Mouse (Mus musculus): ENCODE measurements around the gene Stat4. TPM values are rescaled to one million over a fixed set of nuclear protein-coding genes. Genes with fewer than 3 reads are reported as not detected.

Gene Stat4
- polyA plus RNA-seq, 1 experiment, result not detected

GRCm38 (mm10) chr1:52113666-52114069 lies 126.7 kb downstream of the Stat4 start:
- TF ChIP-seq CTCF (IDR thresholded peaks at IDR 0.05; ENCODE audit: borderline replicate concordance, insufficient read depth, low read length) (peak; percentile 79), POLR2A (IDR thresholded peaks at IDR 0.05; ENCODE audit: low read depth, low read length) (no peak; the same call in 1 of the 2 replicates)
- Histone ChIP-seq H3K27ac (ENCODE audit: insufficient read depth, low read length) (peak overlapping the region; percentile 98), H3K4me1 (ENCODE audit: control insufficient read depth, insufficient read depth, low read length) (peaks cover 6% of the 10 kb centered on the region), H3K4me3 (ENCODE audit: insufficient read depth, low read length) (no peak overlapping the region)

- Histone ChIP-seq H3K27ac (ENCODE audit: insufficient read depth, low read length) (no peak overlapping the region), H3K4me1 (ENCODE audit: control insufficient read depth, insufficient read depth, low read length) (peaks cover 6% of the 10 kb centered on the region), H3K4me3 (ENCODE audit: insufficient read depth, low read length) (no peak overlapping the region)
- no peak for TF ChIP-seq POLR2A (IDR thresholded peaks at IDR 0.05; ENCODE audit: low read depth, low read length)
- TF ChIP-seq CTCF (IDR thresholded peaks at IDR 0.05; ENCODE audit: borderline replicate concordance, insufficient read depth, low read length), result no peak
Observed at GRCm38 (mm10) chr1:52116441-52116840, 129.5 kb downstream of the Stat4 start.

GRCm38 (mm10) chr1:52117777-52118176 lies 130.8 kb downstream of the Stat4 start:
- no peak for TF ChIP-seq CTCF (IDR thresholded peaks at IDR 0.05; ENCODE audit: borderline replicate concordance, insufficient read depth, low read length)
- TF ChIP-seq POLR2A (IDR thresholded peaks at IDR 0.05; ENCODE audit: low read depth, low read length), result no peak
- H3K27ac ChIP-seq (ENCODE audit: insufficient read depth, low read length), result no peak overlapping the region
- H3K4me3 ChIP-seq (ENCODE audit: insufficient read depth, low read length), result no peak overlapping the region
- peaks cover 4% of the 10 kb centered on the region; the same call in 1 of the 2 replicates for H3K4me1 ChIP-seq (ENCODE audit: control insufficient read depth, insufficient read depth, low read length)

- Histone ChIP-seq H3K27ac (ENCODE audit: insufficient read depth, low read length) (peak within 1 kb of the TSS; percentile 29), H3K4me3 (ENCODE audit: insufficient read depth, low read length) (peak within 1 kb of the TSS; percentile 96), H3K4me1 (ENCODE audit: control insufficient read depth, insufficient read depth, low read length) (0 out of 2 replicates have a peak, but pooled peaks cover 3% of the 10 kb centered on the region)
- TF ChIP-seq POLR2A (IDR thresholded peaks at IDR 0.05; ENCODE audit: low read depth, low read length) (peak; percentile 69), CTCF (IDR thresholded peaks at IDR 0.05; ENCODE audit: borderline replicate concordance, insufficient read depth, low read length) (no peak)
Observed at GRCm38 (mm10) chr1:52118860-52119591, 132.1 kb downstream of the Stat4 start, which contains the start of gene Stat1. Gene Stat1 (plus strand): TSS chr1:52119440.

- peak overlapping the region; percentile 15; the same call in 1 of the 2 replicates for H3K27ac ChIP-seq (ENCODE audit: insufficient read depth, low read length)
- H3K4me1 ChIP-seq (ENCODE audit: control insufficient read depth, insufficient read depth, low read length), result 0 out of 2 replicates have a peak, but pooled peaks cover 3% of the 10 kb centered on the region
- peak overlapping the region; percentile 96 for H3K4me3 ChIP-seq (ENCODE audit: insufficient read depth, low read length)
- no peak for TF ChIP-seq POLR2A (IDR thresholded peaks at IDR 0.05; ENCODE audit: low read depth, low read length)
- TF ChIP-seq CTCF (IDR thresholded peaks at IDR 0.05; ENCODE audit: borderline replicate concordance, insufficient read depth, low read length), result no peak
Observed at GRCm38 (mm10) chr1:52119691-52120090, 132.7 kb downstream of the Stat4 start.

- TF ChIP-seq POLR2A (IDR thresholded peaks at IDR 0.05; ENCODE audit: low read depth, low read length), result no peak
- no peak for TF ChIP-seq CTCF (IDR thresholded peaks at IDR 0.05; ENCODE audit: borderline replicate concordance, insufficient read depth, low read length)
- 0 out of 2 replicates have a peak, but pooled peaks cover 3% of the 10 kb centered on the region for H3K4me1 ChIP-seq (ENCODE audit: control insufficient read depth, insufficient read depth, low read length)
Observed at GRCm38 (mm10) chr1:52120191-52120590, 133.2 kb downstream of the Stat4 start.

GRCm38 (mm10) chr1:52121052-52121451 lies 134.1 kb downstream of the Stat4 start:
- Histone ChIP-seq H3K27ac (ENCODE audit: insufficient read depth, low read length) (no peak overlapping the region), H3K4me3 (ENCODE audit: insufficient read depth, low read length) (no peak overlapping the region; the same call in 1 of the 2 replicates), H3K4me1 (ENCODE audit: control insufficient read depth, insufficient read depth, low read length) (0 out of 2 replicates have a peak, but pooled peaks cover 3% of the 10 kb centered on the region)
- TF ChIP-seq CTCF (IDR thresholded peaks at IDR 0.05; ENCODE audit: borderline replicate concordance, insufficient read depth, low read length), result no peak

More at GRCm38 (mm10) chr1:52120191-52120590, 133.2 kb downstream of the Stat4 start:
- peak overlapping the region; percentile 96 for H3K4me3 ChIP-seq (ENCODE audit: insufficient read depth, low read length)
- H3K27ac ChIP-seq (ENCODE audit: insufficient read depth, low read length), result no peak overlapping the region

GRCm38 (mm10) chr1:52124818-52125217 lies 137.9 kb downstream of the Stat4 start:
- Histone ChIP-seq H3K4me3 (ENCODE audit: insufficient read depth, low read length) (no peak overlapping the region), H3K4me1 (ENCODE audit: control insufficient read depth, insufficient read depth, low read length) (no peaks in the 10 kb centered on the region), H3K27ac (ENCODE audit: insufficient read depth, low read length) (no peak overlapping the region)
- TF ChIP-seq POLR2A (IDR thresholded peaks at IDR 0.05; ENCODE audit: low read depth, low read length) (no peak), CTCF (IDR thresholded peaks at IDR 0.05; ENCODE audit: borderline replicate concordance, insufficient read depth, low read length) (no peak)

- H3K27ac ChIP-seq (ENCODE audit: insufficient read depth, low read length), result no peak overlapping the region
- H3K4me1 ChIP-seq (ENCODE audit: control insufficient read depth, insufficient read depth, low read length), result no peaks in the 10 kb centered on the region
- TF ChIP-seq CTCF (IDR thresholded peaks at IDR 0.05; ENCODE audit: borderline replicate concordance, insufficient read depth, low read length), result no peak
- no peak overlapping the region for H3K4me3 ChIP-seq (ENCODE audit: insufficient read depth, low read length)
Observed at GRCm38 (mm10) chr1:52127350-52127749, 140.4 kb downstream of the Stat4 start.

GRCm38 (mm10) chr1:52129794-52130193 lies 142.8 kb downstream of the Stat4 start:
- H3K27ac ChIP-seq (ENCODE audit: insufficient read depth, low read length), result no peak overlapping the region
- H3K4me1 ChIP-seq (ENCODE audit: control insufficient read depth, insufficient read depth, low read length), result no peaks in the 10 kb centered on the region
- H3K4me3 ChIP-seq (ENCODE audit: insufficient read depth, low read length), result no peak overlapping the region
- TF ChIP-seq CTCF (IDR thresholded peaks at IDR 0.05; ENCODE audit: borderline replicate concordance, insufficient read depth, low read length), result no peak
- no peak for TF ChIP-seq POLR2A (IDR thresholded peaks at IDR 0.05; ENCODE audit: low read depth, low read length)

All from embryonic fibroblast, embryonic 13.5 days (primary cell).